Mouse (Mus musculus) limb, embryonic 14.5 days (tissue): Measurements from ENCODE around the gene Plscr3. TPM values are rescaled to one million over a fixed set of nuclear protein-coding genes. Genes with fewer than 3 reads are reported as not detected.
A peak's percentile ranks its signal among the peaks of the same experiment; 100 is the strongest.

Experiments
- ATAC-seq: fragments of 200-750 bp; cut with Nextera tagmentation; 2 replicates; pipeline ENCODE4 v1.8.0; 2017; ENCODE audit warnings: low read depth, moderate number of reproducible peaks, moderate TSS enrichment; ENCODE audit not compliant: low FRiP score
- DNase-seq: peaks from one replicate; pipeline ENCODE4 v3.0.0-alpha.2; 2015; ENCODE audit warnings: low spot score
- H3K27ac ChIP-seq: fragments of 300-500 bp; sonication (generic); replicated peaks from 2 replicates; pipeline ENCODE4 v1.5.1; 2014; ENCODE audit warnings: low read depth, mild to moderate bottlenecking, low read length, moderate library complexity, mixed read lengths
- H3K27me3 ChIP-seq: fragments of 300-500 bp; sonication (generic); 2 replicates; pipeline ENCODE4 v1.6.1; 2014; ENCODE audit warnings: low read length, mixed read lengths; ENCODE audit not compliant: control insufficient read depth, insufficient read depth
- H3K36me3 ChIP-seq: fragments of 300-500 bp; sonication (generic); 2 replicates; pipeline ENCODE4 v1.6.1; 2014; ENCODE audit warnings: mild to moderate bottlenecking, low read length, moderate library complexity, mixed read lengths; ENCODE audit not compliant: control insufficient read depth, insufficient read depth
- H3K4me1 ChIP-seq: fragments of 300-500 bp; sonication (generic); 2 replicates; pipeline ENCODE4 v1.6.1; 2014; ENCODE audit warnings: antibody characterized with exemption, low read length, mixed read lengths; ENCODE audit not compliant: control insufficient read depth, insufficient read depth
- H3K4me2 ChIP-seq: fragments of 300-500 bp; sonication (generic); replicated peaks from 2 replicates; pipeline ENCODE4 v1.6.1; 2014; ENCODE audit warnings: low read depth, mild to moderate bottlenecking, low read length, moderate library complexity; ENCODE audit not compliant: severe bottlenecking
- H3K4me3 ChIP-seq: fragments of 300-500 bp; sonication (generic); replicated peaks from 2 replicates; pipeline ENCODE4 v1.5.1; 2014; ENCODE audit warnings: low read length
- H3K9ac ChIP-seq: fragments of 300-500 bp; sonication (generic); 2 replicates; pipeline ENCODE4 v1.6.1; 2014; ENCODE audit warnings: mild to moderate bottlenecking, low read depth, low read length, moderate library complexity; ENCODE audit not compliant: severe bottlenecking
- H3K9me3 ChIP-seq: fragments of 300-500 bp; sonication (generic); 2 replicates; pipeline ENCODE4 v1.6.1; 2016; ENCODE audit warnings: low read length; ENCODE audit not compliant: control insufficient read depth
- POLR2A ChIP-seq: fragments of 200-500 bp; IDR thresholded peaks from 2 replicates; pipeline ENCODE4 v1.8.0; 2012; ENCODE audit warnings: inconsistent platforms, mild to moderate bottlenecking, moderate library complexity, borderline replicate concordance; ENCODE audit not compliant: insufficient read depth, insufficient read length; ENCODE audit errors: extremely low read depth
- WGBS: fragments of 180-500 bp; shearing (Covaris S2); extraction: QIAGEN DNeasy Blood & Tissue Kit; methylation state at CpG from one replicate; pipeline ENCODE4 v1.1.7; 2014; 5-methylcytosine and 5-hydroxymethylcytosine counted together
- microRNA-seq: library from miRNA; unstranded; fragments of <30 nt; microRNA quantifications from one replicate; pipeline ENCODE4, GENCODE M21; 2016
- polyA plus RNA-seq, 2 experiments: library from polyadenylated mRNA; depleted of rRNA in 1 of 2; stranded (reverse) in 1 of 2; unstranded in 1 of 2; fragments of >200 nt; fragmentation: Nextera tagmentation in 1 of 2; extraction: Ambion mirVana in 1 of 2; gene quantifications; 2 replicates each; pipeline versions ENCODE4 v1.2.1 to v1.2.3; 2012 to 2014

Plscr3 gene
- polyA plus RNA-seq, 2 experiments: 137 to 190 TPM

DNA sequence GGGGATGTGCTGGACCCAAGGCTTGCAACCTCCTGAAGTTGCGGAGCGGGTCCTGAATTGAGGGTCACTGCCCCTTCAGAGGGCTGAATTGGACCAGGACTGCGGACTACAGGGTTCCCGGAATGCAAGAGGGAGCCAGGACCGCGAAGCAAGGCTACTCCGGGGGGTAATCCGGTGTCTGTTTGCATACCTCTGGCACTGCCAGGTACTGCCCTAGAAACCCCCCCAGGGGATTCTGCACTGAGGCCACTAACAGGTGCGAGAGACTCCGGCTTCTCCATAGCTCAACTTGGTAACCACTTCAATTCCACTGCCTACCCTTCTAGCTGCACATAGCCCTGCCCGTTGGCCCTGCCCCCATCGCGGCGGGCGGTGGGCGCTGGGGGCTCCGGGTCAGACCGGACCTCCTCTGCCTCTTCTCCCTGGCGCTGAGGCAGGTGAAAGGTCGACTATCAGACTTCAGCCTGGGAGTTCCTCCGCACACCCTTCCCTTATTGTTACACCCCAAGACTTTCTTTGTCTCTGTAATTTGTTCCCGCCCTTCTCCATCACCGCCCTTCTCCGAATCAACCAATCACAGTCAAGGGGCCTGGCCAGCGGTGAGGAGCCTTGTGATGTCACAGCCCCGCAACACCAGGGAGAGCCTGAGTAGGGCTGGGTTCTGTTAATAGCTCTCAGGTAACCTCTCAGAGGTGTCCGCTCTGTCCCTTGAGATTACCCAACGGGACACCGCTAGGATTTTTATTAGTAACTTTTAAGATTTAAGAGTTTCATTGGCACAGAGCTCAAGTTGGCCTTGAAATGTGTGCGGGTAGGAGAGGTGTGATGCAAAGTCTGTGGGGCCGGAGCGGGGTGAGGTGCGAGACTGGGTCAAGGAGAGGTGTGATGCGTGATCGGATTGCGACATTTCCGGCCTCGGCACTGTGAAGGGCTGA is 54.6 kb downstream of the Plscr3 start, which contains the start of the genes 2810408A11Rik and Neurl4:
TSS of gene 2810408A11Rik (minus strand) at position 517 of the 935 bp plus-strand sequence.
TSS of gene Neurl4 (plus strand) at position 602 of the 935 bp plus-strand sequence.
- H3K36me3 ChIP-seq: peaks cover 26% of the 10 kb centered on the region
- peak within 1 kb of the TSS; percentile 91 for H3K4me3 ChIP-seq
- peak; percentile 90; the same call in 1 of the 2 replicates for TF ChIP-seq POLR2A
- ATAC-seq (peak; percentile 93), DNase-seq (peak; percentile 93)
- WGBS: under 1% methylated on average over 37 of the region's 38 CpGs
- no peaks in the 10 kb centered on the region for H3K9me3 ChIP-seq
- peak within 1 kb of the TSS; percentile 98 for H3K27ac ChIP-seq
- H3K27me3 ChIP-seq: no peaks in the 10 kb centered on the region
- peaks cover 12% of the 10 kb centered on the region for H3K4me1 ChIP-seq
- peak within 1 kb of the TSS; percentile 75 for H3K4me2 ChIP-seq
- peak within 1 kb of the TSS; percentile 95 for H3K9ac ChIP-seq

DNA sequence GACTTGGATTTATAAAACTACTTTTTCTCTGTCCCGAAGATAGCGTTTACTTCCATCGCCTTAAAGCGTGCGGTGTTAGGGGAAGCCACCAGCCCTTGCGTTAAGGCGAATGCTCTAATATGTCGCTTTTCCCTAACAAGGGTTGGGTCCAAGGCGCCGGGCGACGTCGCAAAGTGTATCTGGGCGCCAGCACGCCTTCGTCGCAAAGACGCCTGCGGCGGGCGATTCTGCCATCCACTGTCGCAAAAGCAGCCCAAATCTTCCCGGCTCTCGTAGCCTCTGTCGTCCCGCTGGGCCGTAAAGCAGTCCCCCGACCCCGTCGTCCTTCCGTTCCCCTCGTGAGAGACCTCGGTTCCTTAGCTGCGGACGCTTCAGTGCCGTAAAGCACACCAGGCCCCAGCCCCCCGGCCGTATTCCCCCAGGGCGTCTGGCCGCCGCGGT is 55.2 kb downstream of the Plscr3 start:
- Histone ChIP-seq H3K9me3 (no peaks in the 10 kb centered on the region), H3K9ac (peak overlapping the region; percentile 95), H3K4me1 (peaks cover 12% of the 10 kb centered on the region), H3K4me3 (peak overlapping the region; percentile 91), H3K27me3 (no peaks in the 10 kb centered on the region), H3K4me2 (peak overlapping the region; percentile 75), H3K36me3 (peaks cover 33% of the 10 kb centered on the region), H3K27ac (peak overlapping the region; percentile 98)
- ATAC-seq: peak; percentile 78
- WGBS: under 1% methylated on average over 42 of the region's 42 CpGs
- DNase-seq: peak; percentile 98
- no peak; the same call in 1 of the 2 replicates for TF ChIP-seq POLR2A

Small RNA genes lying within 50 kb of the gene (microRNA-seq; reads per million reads assigned to microRNA genes)
- gene Mir6924: not detected

Other genes starting within 250 kb of the Plscr3 start
Only the 30 nearest of the 43 such genes appear.
- gene Tnfsf13, start 160.6 kb upstream of the Plscr3 start, polyA plus RNA-seq (2012; rRNA removed): 4.4 and 5.2 TPM in 2 replicates
- 0.77 and 0.98 TPM in 2 replicates for gene Tnfsf13, start 160.6 kb upstream of the Plscr3 start, polyA plus RNA-seq (2014; fragmentation: Nextera tagmentation; extraction: Ambion mirVana)
- gene Tnfsf12, start 150.5 kb upstream of the Plscr3 start, polyA plus RNA-seq (2012; rRNA removed): 22.9 and 31.6 TPM in 2 replicates
- 13.7 and 15.2 TPM in 2 replicates for gene Tnfsf12, start 150.5 kb upstream of the Plscr3 start, polyA plus RNA-seq (2014; fragmentation: Nextera tagmentation; extraction: Ambion mirVana)
- 3.8 and 6.9 TPM in 2 replicates for gene Tnfsfm13, start 150.3 kb upstream of the Plscr3 start, polyA plus RNA-seq (2012; rRNA removed)
- gene Tnfsfm13, start 150.3 kb upstream of the Plscr3 start, polyA plus RNA-seq (2014; fragmentation: Nextera tagmentation; extraction: Ambion mirVana): 5.9 and 6.6 TPM in 2 replicates
- 76.6 and 100 TPM in 2 replicates for gene Polr2a, start 87.7 kb upstream of the Plscr3 start, polyA plus RNA-seq (2012; rRNA removed)
- 40.7 and 45.3 TPM in 2 replicates for gene Polr2a, start 87.7 kb upstream of the Plscr3 start, polyA plus RNA-seq (2014; fragmentation: Nextera tagmentation; extraction: Ambion mirVana)
- gene Slc35g3, start 84.4 kb upstream of the Plscr3 start, polyA plus RNA-seq (2012; rRNA removed): 0.14 and 0.23 TPM in 2 replicates
- gene Slc35g3, start 84.4 kb upstream of the Plscr3 start, polyA plus RNA-seq (2014; fragmentation: Nextera tagmentation; extraction: Ambion mirVana): 0.21 TPM in 1 of 2 replicates, not detected in the other
- 12.8 and 14.3 TPM in 2 replicates for gene Zbtb4, start 80.5 kb upstream of the Plscr3 start, polyA plus RNA-seq (2012; rRNA removed)
- 4.1 and 5.0 TPM in 2 replicates for gene Zbtb4, start 80.5 kb upstream of the Plscr3 start, polyA plus RNA-seq (2014; fragmentation: Nextera tagmentation; extraction: Ambion mirVana)
- 69.4 and 81.0 TPM in 2 replicates for gene Chrnb1, start 50.4 kb upstream of the Plscr3 start, polyA plus RNA-seq (2012; rRNA removed)
- gene Chrnb1, start 50.4 kb upstream of the Plscr3 start, polyA plus RNA-seq (2014; fragmentation: Nextera tagmentation; extraction: Ambion mirVana): 14.1 and 19.0 TPM in 2 replicates
- 17.2 and 17.5 TPM in 2 replicates for gene Fgf11, start 44.5 kb upstream of the Plscr3 start, polyA plus RNA-seq (2012; rRNA removed)
- 2.2 and 3.4 TPM in 2 replicates for gene Fgf11, start 44.5 kb upstream of the Plscr3 start, polyA plus RNA-seq (2014; fragmentation: Nextera tagmentation; extraction: Ambion mirVana)
- gene Tmem102, start 40.8 kb upstream of the Plscr3 start, polyA plus RNA-seq (2012; rRNA removed): 1.8 TPM in 2 replicates
- gene Tmem102, start 40.8 kb upstream of the Plscr3 start, polyA plus RNA-seq (2014; fragmentation: Nextera tagmentation; extraction: Ambion mirVana): 5.4 and 5.9 TPM in 2 replicates
- not detected in 2 replicates for gene Gm39566, start 31.1 kb upstream of the Plscr3 start, polyA plus RNA-seq (2012; rRNA removed)
- not detected in 2 replicates for gene Gm39566, start 31.1 kb upstream of the Plscr3 start, polyA plus RNA-seq (2014; fragmentation: Nextera tagmentation; extraction: Ambion mirVana)
- not detected in 2 replicates for gene Spem2, start 27.9 kb upstream of the Plscr3 start, polyA plus RNA-seq (2012; rRNA removed)
- gene Spem2, start 27.9 kb upstream of the Plscr3 start, polyA plus RNA-seq (2014; fragmentation: Nextera tagmentation; extraction: Ambion mirVana): not detected in 2 replicates
- gene Spem1, start 24.2 kb upstream of the Plscr3 start, polyA plus RNA-seq (2012; rRNA removed): 0.65 and 0.79 TPM in 2 replicates
- gene Spem1, start 24.2 kb upstream of the Plscr3 start, polyA plus RNA-seq (2014; fragmentation: Nextera tagmentation; extraction: Ambion mirVana): 0.18 TPM in 1 of 2 replicates, not detected in the other
- gene Nlgn2, start 8.6 kb upstream of the Plscr3 start, polyA plus RNA-seq (2012; rRNA removed): 96.0 and 123 TPM in 2 replicates
- gene Nlgn2, start 8.6 kb upstream of the Plscr3 start, polyA plus RNA-seq (2014; fragmentation: Nextera tagmentation; extraction: Ambion mirVana): 11.1 and 13.4 TPM in 2 replicates
- 240 and 292 TPM in 2 replicates for gene Tmem256, start 7.9 kb upstream of the Plscr3 start, polyA plus RNA-seq (2012; rRNA removed)
- gene Tmem256, start 7.9 kb upstream of the Plscr3 start, polyA plus RNA-seq (2014; fragmentation: Nextera tagmentation; extraction: Ambion mirVana): 368 and 382 TPM in 2 replicates
- 2.8 TPM in 2 replicates for gene Tnk1, start 12.4 kb downstream of the Plscr3 start, polyA plus RNA-seq (2012; rRNA removed)
- 3.2 and 3.3 TPM in 2 replicates for gene Tnk1, start 12.4 kb downstream of the Plscr3 start, polyA plus RNA-seq (2014; fragmentation: Nextera tagmentation; extraction: Ambion mirVana)
- not detected in 2 replicates for gene Tmem95, start 31.6 kb downstream of the Plscr3 start, polyA plus RNA-seq (2012; rRNA removed)
- not detected in 2 replicates for gene Tmem95, start 31.6 kb downstream of the Plscr3 start, polyA plus RNA-seq (2014; fragmentation: Nextera tagmentation; extraction: Ambion mirVana)
- gene Kctd11, start 35.0 kb downstream of the Plscr3 start, polyA plus RNA-seq (2012; rRNA removed): 5.1 and 5.3 TPM in 2 replicates
- gene Kctd11, start 35.0 kb downstream of the Plscr3 start, polyA plus RNA-seq (2014; fragmentation: Nextera tagmentation; extraction: Ambion mirVana): 6.0 and 6.5 TPM in 2 replicates
- gene Acap1, start 49.2 kb downstream of the Plscr3 start, polyA plus RNA-seq (2012; rRNA removed): 2.1 and 2.2 TPM in 2 replicates
- gene Acap1, start 49.2 kb downstream of the Plscr3 start, polyA plus RNA-seq (2014; fragmentation: Nextera tagmentation; extraction: Ambion mirVana): 2.1 TPM in 2 replicates
- 8.6 and 8.9 TPM in 2 replicates for gene 2810408A11Rik, start 54.6 kb downstream of the Plscr3 start, polyA plus RNA-seq (2012; rRNA removed)
- gene 2810408A11Rik, start 54.6 kb downstream of the Plscr3 start, polyA plus RNA-seq (2014; fragmentation: Nextera tagmentation; extraction: Ambion mirVana): 8.9 and 12.3 TPM in 2 replicates
- 74.3 and 74.6 TPM in 2 replicates for gene Neurl4, start 54.7 kb downstream of the Plscr3 start, polyA plus RNA-seq (2012; rRNA removed)
- 11.4 and 15.0 TPM in 2 replicates for gene Neurl4, start 54.7 kb downstream of the Plscr3 start, polyA plus RNA-seq (2014; fragmentation: Nextera tagmentation; extraction: Ambion mirVana)
- gene Gps2, start 67.5 kb downstream of the Plscr3 start, polyA plus RNA-seq (2012; rRNA removed): 94.0 and 110 TPM in 2 replicates
- gene Gps2, start 67.5 kb downstream of the Plscr3 start, polyA plus RNA-seq (2014; fragmentation: Nextera tagmentation; extraction: Ambion mirVana): 67.3 and 74.4 TPM in 2 replicates
- 1,009 and 1,079 TPM in 2 replicates for gene Eif5a, start 75.6 kb downstream of the Plscr3 start, polyA plus RNA-seq (2012; rRNA removed)
- gene Eif5a, start 75.6 kb downstream of the Plscr3 start, polyA plus RNA-seq (2014; fragmentation: Nextera tagmentation; extraction: Ambion mirVana): 1,556 and 1,603 TPM in 2 replicates
- gene Ybx2, start 89.4 kb downstream of the Plscr3 start, polyA plus RNA-seq (2012; rRNA removed): 70.1 and 92.8 TPM in 2 replicates
- 7.2 and 10.2 TPM in 2 replicates for gene Ybx2, start 89.4 kb downstream of the Plscr3 start, polyA plus RNA-seq (2014; fragmentation: Nextera tagmentation; extraction: Ambion mirVana)
- 31.0 and 40.4 TPM in 2 replicates for gene Slc2a4, start 101.8 kb downstream of the Plscr3 start, polyA plus RNA-seq (2012; rRNA removed)
- gene Slc2a4, start 101.8 kb downstream of the Plscr3 start, polyA plus RNA-seq (2014; fragmentation: Nextera tagmentation; extraction: Ambion mirVana): 19.3 and 20.9 TPM in 2 replicates
- 6.3 and 8.7 TPM in 2 replicates for gene Cldn7, start 118.4 kb downstream of the Plscr3 start, polyA plus RNA-seq (2012; rRNA removed)
- 6.1 and 7.6 TPM in 2 replicates for gene Cldn7, start 118.4 kb downstream of the Plscr3 start, polyA plus RNA-seq (2014; fragmentation: Nextera tagmentation; extraction: Ambion mirVana)
- gene Ctdnep1, start 134.8 kb downstream of the Plscr3 start, polyA plus RNA-seq (2012; rRNA removed): 117 and 125 TPM in 2 replicates
- 38.3 and 40.1 TPM in 2 replicates for gene Ctdnep1, start 134.8 kb downstream of the Plscr3 start, polyA plus RNA-seq (2014; fragmentation: Nextera tagmentation; extraction: Ambion mirVana)
- 101 and 111 TPM in 2 replicates for gene Elp5, start 136.1 kb downstream of the Plscr3 start, polyA plus RNA-seq (2012; rRNA removed)
- gene Elp5, start 136.1 kb downstream of the Plscr3 start, polyA plus RNA-seq (2014; fragmentation: Nextera tagmentation; extraction: Ambion mirVana): 118 and 122 TPM in 2 replicates
- gene Gabarap, start 144.8 kb downstream of the Plscr3 start, polyA plus RNA-seq (2012; rRNA removed): 431 and 477 TPM in 2 replicates
- gene Gabarap, start 144.8 kb downstream of the Plscr3 start, polyA plus RNA-seq (2014; fragmentation: Nextera tagmentation; extraction: Ambion mirVana): 574 and 593 TPM in 2 replicates
- 66.7 and 69.2 TPM in 2 replicates for gene Phf23, start 149.4 kb downstream of the Plscr3 start, polyA plus RNA-seq (2012; rRNA removed)
- 51.7 and 60.5 TPM in 2 replicates for gene Phf23, start 149.4 kb downstream of the Plscr3 start, polyA plus RNA-seq (2014; fragmentation: Nextera tagmentation; extraction: Ambion mirVana)
- 65.4 and 81.0 TPM in 2 replicates for gene Dvl2, start 154.2 kb downstream of the Plscr3 start, polyA plus RNA-seq (2012; rRNA removed)
- gene Dvl2, start 154.2 kb downstream of the Plscr3 start, polyA plus RNA-seq (2014; fragmentation: Nextera tagmentation; extraction: Ambion mirVana): 40.3 and 47.0 TPM in 2 replicates